Mouse (Mus musculus) WW6 (cell line): ENCODE results near the gene Sypl2.

Experiments used
- DNase-seq: peaks from one replicate; pipeline ENCODE4 v3.0.0-alpha.2; 2013; ENCODE audit warnings: low read depth, low spot score

Gene Sypl2

DNA sequence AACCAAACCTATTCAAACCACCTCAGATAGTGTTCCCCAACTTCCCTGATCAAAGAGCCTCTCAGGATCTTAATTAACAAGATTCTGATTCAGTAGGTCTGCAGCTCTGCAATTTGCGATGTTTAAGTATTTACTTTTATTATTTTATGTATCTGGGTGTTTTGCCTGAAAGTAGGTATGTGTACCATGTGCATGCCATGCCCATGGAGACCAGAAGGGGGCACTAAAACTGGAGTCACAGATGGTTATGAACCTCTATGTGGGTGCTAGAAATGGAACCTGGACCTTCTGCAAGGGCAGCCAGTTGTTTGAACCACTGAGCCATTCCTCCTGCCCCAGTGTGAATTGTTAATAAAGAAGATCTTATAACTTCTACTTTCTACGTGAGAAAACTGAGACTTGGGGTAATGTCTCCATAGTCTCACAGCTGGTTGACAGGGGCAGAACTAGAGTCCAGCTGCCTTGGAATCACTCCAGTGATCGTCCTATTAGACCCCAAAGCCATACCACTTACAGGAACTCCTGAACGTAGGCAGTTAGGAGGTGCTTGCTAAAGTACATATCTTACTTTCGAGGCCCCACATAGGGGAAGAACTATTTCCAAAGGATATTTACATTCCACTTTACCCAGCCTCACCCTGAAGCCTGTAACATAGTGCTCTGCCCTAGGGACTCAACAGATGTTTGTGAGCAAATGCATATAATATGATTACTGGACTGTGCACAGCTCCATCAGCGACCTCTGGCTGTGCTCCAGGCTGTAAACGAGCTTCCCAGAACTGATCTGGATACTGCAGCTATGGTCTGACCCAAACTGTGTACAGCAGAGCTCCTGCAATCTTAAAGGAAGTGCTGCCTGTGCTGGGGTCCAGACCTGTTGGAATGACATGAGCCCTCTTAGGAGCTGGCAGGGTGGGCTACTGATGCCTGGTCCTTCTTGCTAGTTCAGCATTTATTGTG lies 47.4 kb downstream of the Sypl2 start:
- no peak for DNase-seq

DNA sequence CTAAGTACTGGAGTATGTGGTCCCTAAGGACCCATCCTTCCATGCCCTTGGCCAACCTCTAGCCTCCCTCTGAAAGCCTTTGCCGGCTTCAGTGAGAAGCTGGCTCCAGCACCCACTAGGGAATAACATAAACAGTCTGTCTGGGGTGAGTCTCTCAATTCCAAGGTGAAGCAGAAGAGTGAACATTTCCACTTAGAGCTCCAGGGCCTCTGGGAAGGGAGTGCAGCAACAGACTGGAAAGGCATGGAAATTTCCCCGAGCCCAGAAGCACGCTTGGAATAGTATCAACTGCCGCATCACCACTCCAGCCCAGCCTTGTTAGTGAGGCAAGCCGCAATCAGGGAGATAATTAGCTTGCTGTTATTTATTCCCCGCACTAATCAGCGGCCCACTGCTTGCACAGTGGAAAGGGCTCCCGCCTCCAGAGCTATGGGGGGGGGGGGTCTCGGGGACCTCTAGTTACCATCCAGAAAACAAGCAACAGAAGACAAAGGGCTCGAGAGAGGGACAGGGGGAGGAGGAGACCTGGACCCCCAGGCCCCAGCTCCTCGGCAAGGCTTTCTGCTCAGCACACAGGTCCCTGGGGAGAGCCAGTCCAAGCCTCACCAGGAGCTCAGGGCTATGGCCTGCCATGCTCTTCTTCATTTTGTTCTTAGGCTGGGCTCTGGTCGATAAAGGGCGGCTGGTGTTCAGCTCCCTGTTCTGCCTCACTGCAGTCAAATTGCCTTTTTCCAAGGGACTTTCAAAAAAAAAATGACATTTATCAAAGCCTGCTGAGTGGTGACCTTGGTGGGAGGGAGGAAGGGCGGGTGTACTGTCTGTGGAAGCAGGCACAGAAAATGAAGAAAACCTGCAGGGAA lies 51.5 kb downstream of the Sypl2 start:
- no peak for DNase-seq

DNA sequence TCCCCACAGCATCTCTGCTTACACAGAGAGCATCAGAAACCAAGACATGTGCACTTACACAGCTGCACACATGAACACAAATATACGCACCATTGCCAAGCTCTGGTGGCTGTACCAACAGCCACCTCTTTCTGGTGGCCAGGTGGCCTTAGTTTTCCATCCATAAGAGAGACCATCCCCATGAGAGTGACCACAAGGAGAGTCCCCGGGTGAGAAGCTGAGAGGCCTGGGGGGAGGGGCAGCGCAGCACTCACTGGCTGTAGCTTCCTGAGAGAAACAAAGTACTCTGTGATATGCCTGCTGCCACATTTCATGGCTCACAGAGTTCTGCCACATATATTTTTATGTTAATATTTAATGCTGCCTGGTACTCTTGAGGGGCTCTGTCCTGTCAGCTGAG lies 57.2 kb downstream of the Sypl2 start:
- DNase-seq, result no peak

DNA sequence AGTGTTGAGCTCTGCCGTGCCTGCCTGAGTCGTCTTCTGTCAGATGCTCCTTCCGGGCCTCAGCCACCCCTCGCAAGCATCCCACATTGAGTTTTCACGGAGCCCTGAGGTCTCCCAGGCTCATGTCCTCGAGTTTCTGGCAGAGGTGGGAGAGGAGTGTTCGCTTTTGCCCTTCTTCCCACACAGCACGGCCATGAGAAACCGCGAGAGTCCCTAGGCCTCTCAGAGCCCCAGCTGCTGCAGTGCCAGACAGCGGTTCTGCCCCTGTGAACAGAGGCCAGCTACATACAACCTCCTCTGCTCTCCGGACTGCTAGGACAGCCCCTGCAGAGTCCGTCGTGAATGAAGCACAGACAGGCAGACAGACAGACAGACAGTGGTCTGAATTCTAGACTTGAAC lies 58.9 kb downstream of the Sypl2 start:
- DNase-seq, result no peak

DNA sequence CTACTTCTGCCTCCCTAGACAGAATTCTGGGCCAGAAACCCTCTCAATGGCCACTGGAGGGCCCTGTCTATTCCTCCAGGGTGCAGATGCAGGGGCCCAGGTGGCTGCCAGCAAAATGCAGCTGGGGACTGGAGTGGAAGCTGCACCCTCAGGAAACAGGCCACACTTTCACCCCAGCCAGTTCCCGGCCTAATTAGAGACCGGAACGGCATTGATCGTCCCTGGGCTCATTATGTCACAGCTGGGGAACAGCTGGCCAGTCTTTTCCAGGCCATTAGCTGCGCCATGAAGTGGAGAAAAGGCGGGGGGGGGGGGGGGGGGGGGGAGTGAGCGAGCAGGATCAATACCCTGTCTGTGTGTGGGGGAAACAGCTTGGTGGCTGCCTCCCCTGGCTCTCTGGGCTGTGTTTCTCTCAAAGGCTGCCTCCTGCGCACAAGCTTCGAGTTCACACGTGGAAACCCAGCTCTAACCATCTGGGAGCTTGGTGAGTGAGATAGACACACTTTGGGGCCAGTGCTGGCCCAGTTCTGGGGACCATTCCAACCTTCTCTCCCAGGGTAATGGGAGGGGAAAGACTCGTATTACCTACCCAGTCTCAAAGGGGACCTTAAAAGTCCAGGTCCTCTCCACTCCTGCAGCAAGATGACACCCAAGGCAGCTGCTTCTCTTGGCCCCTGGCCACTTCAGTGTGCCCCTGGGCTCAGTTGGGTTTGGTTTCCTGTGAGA lies 59.8 kb downstream of the Sypl2 start:
- no peak for DNase-seq

DNA sequence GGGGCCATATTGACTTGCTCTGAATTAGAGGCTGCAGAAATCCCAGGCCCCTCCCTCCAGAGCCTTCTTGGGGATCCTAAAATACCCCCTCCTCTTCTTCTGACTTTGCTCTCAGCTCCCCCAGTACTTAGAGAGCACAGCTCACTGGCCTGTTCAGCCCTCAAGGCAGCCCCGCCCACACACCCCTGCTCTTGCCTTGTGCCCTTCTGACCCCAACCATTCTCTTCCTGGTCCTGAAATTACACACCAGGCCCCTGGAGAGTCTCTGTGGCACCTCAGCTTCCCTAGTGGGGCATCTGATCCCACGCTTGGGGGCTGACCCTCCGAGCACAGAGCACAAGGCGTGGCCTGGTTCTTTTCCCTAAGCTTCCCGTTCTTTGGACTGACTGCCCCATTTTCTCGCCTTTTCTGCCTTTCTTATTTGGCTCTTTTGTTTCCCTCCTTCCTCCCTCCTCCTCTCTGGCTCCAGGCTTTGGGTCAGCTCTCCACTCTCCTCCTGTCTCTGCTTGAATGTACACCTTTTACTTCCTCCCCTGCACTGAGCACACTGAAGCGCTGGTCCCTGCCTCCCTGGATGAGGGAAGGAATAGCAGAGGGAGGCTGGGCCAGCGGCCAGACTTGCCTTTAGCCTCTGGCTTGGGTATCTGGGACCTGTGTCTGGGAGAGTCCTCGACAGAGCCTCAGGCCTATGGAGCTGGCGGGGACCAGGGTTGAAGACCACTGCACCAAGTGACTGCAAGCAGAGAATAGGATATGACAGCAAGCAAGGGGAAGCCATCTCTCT lies 60.7 kb downstream of the Sypl2 start:
- DNase-seq, result no peak

DNA sequence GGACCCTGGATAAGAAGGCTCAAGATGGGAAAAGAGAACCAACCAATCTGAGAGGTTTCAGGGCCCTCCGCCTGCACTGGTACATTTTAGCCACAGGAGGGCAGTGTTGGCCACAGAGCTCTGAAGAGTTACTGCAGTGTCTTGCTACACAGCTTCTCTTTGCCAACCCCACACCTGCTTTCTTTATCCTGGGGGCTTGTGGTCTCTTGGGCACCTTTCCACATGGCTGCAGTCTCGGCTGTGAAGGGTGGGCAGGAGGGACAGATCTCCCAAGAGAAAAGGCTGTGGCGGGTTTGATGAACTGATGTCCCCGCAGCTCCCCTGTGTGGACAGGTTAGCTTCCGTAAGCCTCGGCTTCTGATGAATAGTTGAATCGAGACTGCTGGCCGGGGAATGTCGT lies 61.6 kb downstream of the Sypl2 start:
- peak; percentile 42 for DNase-seq

DNA sequence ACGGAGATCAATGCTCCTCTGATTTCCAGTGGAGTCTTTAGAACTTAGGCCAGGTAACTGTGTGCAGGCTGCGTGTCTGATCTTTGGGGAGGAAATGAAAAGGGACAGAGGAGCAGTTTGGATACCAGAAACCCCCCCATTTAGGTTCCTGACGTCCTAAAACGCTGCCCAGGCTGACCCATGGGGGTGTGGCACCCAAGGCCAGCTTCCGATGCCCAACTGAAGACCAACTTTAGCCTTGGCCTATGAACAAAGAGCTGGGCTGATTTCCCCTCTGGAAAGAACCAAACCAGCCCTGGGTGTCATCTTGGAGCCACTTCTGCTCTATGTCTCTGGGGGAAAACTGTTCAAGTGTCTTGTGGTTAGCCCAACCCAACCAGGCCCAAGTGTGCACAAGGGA lies 62.4 kb downstream of the Sypl2 start:
- no peak for DNase-seq
